Mouse (Mus musculus): Measurements from ENCODE around the gene Ncf4. TPM values are rescaled to one million over a fixed set of nuclear protein-coding genes. Genes with fewer than 3 reads are reported as not detected.
A peak's percentile ranks its signal among the peaks of the same experiment; 100 is the strongest.
"Not testable (repeated sequence)": the region's sequence is repeated elsewhere in the genome, so short reads cannot be mapped to it uniquely, and the experiment has no call there.

Gene Ncf4
- polyA plus RNA-seq, 1 experiment = 2.5 TPM

GRCm38 (mm10) chr15:78263286-78263685 lies 18.7 kb downstream of the Ncf4 start:
- H3K36me3 ChIP-seq (ENCODE audit: control insufficient read depth) = peaks cover 5% of the 10 kb centered on the region
- no peak overlapping the region for H3K4me3 ChIP-seq (replicated peaks)

GRCm38 (mm10) chr15:78267441-78267840 lies 22.8 kb downstream of the Ncf4 start:
- Histone ChIP-seq H3K27me3 (ENCODE audit: control insufficient read depth) (no peaks in the 10 kb centered on the region), H3K9me3 (ENCODE audit: control insufficient read depth, low read length) (peaks cover 8% of the 10 kb centered on the region), H3K4me1 (ENCODE audit: control insufficient read depth) (peaks cover 64% of the 10 kb centered on the region), H3K36me3 (ENCODE audit: control insufficient read depth) (peaks cover 4% of the 10 kb centered on the region; the same call in 1 of the 2 replicates), H3K4me3 (replicated peaks) (no peak overlapping the region)
- TF ChIP-seq GATA1 (IDR thresholded peaks at IDR 0.05; ENCODE audit: low read length) (no peak), TAL1 (IDR thresholded peaks at IDR 0.05; ENCODE audit: low read length) (no peak)

More at GRCm38 (mm10) chr15:78263286-78263685, 18.7 kb downstream of the Ncf4 start:
- Histone ChIP-seq H3K4me1 (ENCODE audit: control insufficient read depth) (peaks cover 61% of the 10 kb centered on the region), H3K9me3 (ENCODE audit: control insufficient read depth, low read length) (no peaks in the 10 kb centered on the region), H3K27me3 (ENCODE audit: control insufficient read depth) (no peaks in the 10 kb centered on the region)
- TF ChIP-seq GATA1 (IDR thresholded peaks at IDR 0.05; ENCODE audit: low read length) = no peak
- no peak for TF ChIP-seq TAL1 (IDR thresholded peaks at IDR 0.05; ENCODE audit: low read length)

GRCm38 (mm10) chr15:78267865-78268264 lies 23.3 kb downstream of the Ncf4 start:
- no peaks in the 10 kb centered on the region for H3K27me3 ChIP-seq (ENCODE audit: control insufficient read depth)
- TF ChIP-seq GATA1 (IDR thresholded peaks at IDR 0.05; ENCODE audit: low read length) (peak; percentile 77), TAL1 (IDR thresholded peaks at IDR 0.05; ENCODE audit: low read length) (peak; percentile 80)
- H3K36me3 ChIP-seq (ENCODE audit: control insufficient read depth) = peaks cover 4% of the 10 kb centered on the region; the same call in 1 of the 2 replicates
- H3K4me1 ChIP-seq (ENCODE audit: control insufficient read depth) = peaks cover 62% of the 10 kb centered on the region
- peaks cover 8% of the 10 kb centered on the region for H3K9me3 ChIP-seq (ENCODE audit: control insufficient read depth, low read length)
- H3K4me3 ChIP-seq (replicated peaks) = no peak overlapping the region

GRCm38 (mm10) chr15:78271208-78271607 lies 26.6 kb downstream of the Ncf4 start:
- peaks cover 51% of the 10 kb centered on the region for H3K4me1 ChIP-seq (ENCODE audit: control insufficient read depth)
- H3K27me3 ChIP-seq (ENCODE audit: control insufficient read depth) = peaks cover 4% of the 10 kb centered on the region
- TF ChIP-seq GATA1 (IDR thresholded peaks at IDR 0.05; ENCODE audit: low read length) = no peak
- no peak for TF ChIP-seq TAL1 (IDR thresholded peaks at IDR 0.05; ENCODE audit: low read length)
- peaks cover 2% of the 10 kb centered on the region; the same call in 1 of the 2 replicates for H3K36me3 ChIP-seq (ENCODE audit: control insufficient read depth)
- peaks cover 8% of the 10 kb centered on the region for H3K9me3 ChIP-seq (ENCODE audit: control insufficient read depth, low read length)
- H3K4me3 ChIP-seq (replicated peaks) = no peak overlapping the region

GRCm38 (mm10) chr15:78278308-78278707 lies 33.7 kb downstream of the Ncf4 start:
- no peaks in the 10 kb centered on the region for H3K9me3 ChIP-seq (ENCODE audit: control insufficient read depth, low read length)
- TF ChIP-seq TAL1 (IDR thresholded peaks at IDR 0.05; ENCODE audit: low read length) = no peak
- TF ChIP-seq GATA1 (IDR thresholded peaks at IDR 0.05; ENCODE audit: low read length) = no peak

GRCm38 (mm10) chr15:78287941-78288340 lies 43.3 kb downstream of the Ncf4 start:
- H3K4me3 ChIP-seq (replicated peaks) = no peak overlapping the region
- H3K9me3 ChIP-seq (ENCODE audit: control insufficient read depth, low read length) = no peaks in the 10 kb centered on the region
- no peaks in the 10 kb centered on the region for H3K36me3 ChIP-seq (ENCODE audit: control insufficient read depth)
- no peaks in the 10 kb centered on the region for H3K4me1 ChIP-seq (ENCODE audit: control insufficient read depth)
- TF ChIP-seq GATA1 (IDR thresholded peaks at IDR 0.05; ENCODE audit: low read length) (no peak), TAL1 (IDR thresholded peaks at IDR 0.05; ENCODE audit: low read length) (no peak)
- H3K27me3 ChIP-seq (ENCODE audit: control insufficient read depth) = 0 out of 2 replicates have a peak, but pooled peaks cover 2% of the 10 kb centered on the region

More at GRCm38 (mm10) chr15:78278308-78278707, 33.7 kb downstream of the Ncf4 start:
- Histone ChIP-seq H3K36me3 (ENCODE audit: control insufficient read depth) (no peaks in the 10 kb centered on the region), H3K4me3 (replicated peaks) (no peak overlapping the region), H3K27me3 (ENCODE audit: control insufficient read depth) (peaks cover 5% of the 10 kb centered on the region), H3K4me1 (ENCODE audit: control insufficient read depth) (peaks cover 3% of the 10 kb centered on the region)

GRCm38 (mm10) chr15:78289775-78290174 lies 45.2 kb downstream of the Ncf4 start:
- not testable (repeated sequence) for H3K4me1 ChIP-seq (ENCODE audit: control insufficient read depth); H3K36me3 ChIP-seq (ENCODE audit: control insufficient read depth); H3K27me3 ChIP-seq (ENCODE audit: control insufficient read depth); H3K4me3 ChIP-seq (replicated peaks); H3K9me3 ChIP-seq (ENCODE audit: control insufficient read depth, low read length)

- not testable (repeated sequence) for H3K27me3 ChIP-seq (ENCODE audit: control insufficient read depth); H3K9me3 ChIP-seq (ENCODE audit: control insufficient read depth, low read length); H3K4me3 ChIP-seq (replicated peaks); H3K4me1 ChIP-seq (ENCODE audit: control insufficient read depth); H3K36me3 ChIP-seq (ENCODE audit: control insufficient read depth)
Measured at GRCm38 (mm10) chr15:78293228-78293627, 48.6 kb downstream of the Ncf4 start.

GRCm38 (mm10) chr15:78293716-78294115 lies 49.1 kb downstream of the Ncf4 start:
- Histone ChIP-seq H3K27me3 (ENCODE audit: control insufficient read depth) (0 out of 2 replicates have a peak, but pooled peaks cover 2% of the 10 kb centered on the region), H3K4me3 (replicated peaks) (no peak overlapping the region), H3K4me1 (ENCODE audit: control insufficient read depth) (no peaks in the 10 kb centered on the region), H3K9me3 (ENCODE audit: control insufficient read depth, low read length) (no peaks in the 10 kb centered on the region), H3K36me3 (ENCODE audit: control insufficient read depth) (no peaks in the 10 kb centered on the region)
- no peak for TF ChIP-seq GATA1 (IDR thresholded peaks at IDR 0.05; ENCODE audit: low read length)
- no peak for TF ChIP-seq TAL1 (IDR thresholded peaks at IDR 0.05; ENCODE audit: low read length)

GRCm38 (mm10) chr15:78298558-78298957 lies 54.0 kb downstream of the Ncf4 start:
- TF ChIP-seq GATA1 (IDR thresholded peaks at IDR 0.05; ENCODE audit: low read length) (no peak), TAL1 (IDR thresholded peaks at IDR 0.05; ENCODE audit: low read length) (no peak)
- no peaks in the 10 kb centered on the region for H3K4me1 ChIP-seq (ENCODE audit: control insufficient read depth)
- H3K9me3 ChIP-seq (ENCODE audit: control insufficient read depth, low read length) = no peaks in the 10 kb centered on the region
- no peaks in the 10 kb centered on the region for H3K36me3 ChIP-seq (ENCODE audit: control insufficient read depth)
- H3K4me3 ChIP-seq (replicated peaks) = no peak overlapping the region
- no peaks in the 10 kb centered on the region for H3K27me3 ChIP-seq (ENCODE audit: control insufficient read depth)

Data from erythroblast, embryonic 14.5 days (primary cell).